In the genomic region with DNA sequence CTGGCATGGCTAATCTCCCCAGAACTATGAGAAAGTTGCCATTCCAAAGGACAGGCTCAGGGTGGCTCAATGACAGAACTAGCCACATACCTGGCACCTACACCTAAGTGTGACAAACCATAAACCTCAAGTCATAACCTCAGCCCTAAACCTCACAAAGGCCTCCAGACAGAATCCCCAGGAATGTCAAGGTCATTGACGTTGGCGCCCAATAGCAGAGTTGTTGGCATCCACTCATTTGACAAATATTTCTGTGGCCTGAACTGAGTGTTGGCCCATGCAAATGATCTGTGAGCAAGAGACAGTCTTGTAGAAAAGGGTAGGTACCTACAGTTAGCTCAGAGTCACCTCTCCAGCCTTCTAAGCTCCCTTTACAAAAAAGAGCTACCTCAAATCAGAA, we compare ENCODE assay signal across 29 mouse cellular contexts.
DNase-seq lines count a peak whose midpoint lies in the region; ATAC-seq and TF ChIP-seq lines count a peak whose summit lies in the region.
"Had no signal": no experiment of that assay in that cellular context is flagged by ENCODE, and none has a peak within 500 bp of the region (broad histone marks: within the 10 kb centered on the region; RNA-seq: fewer than 3 reads in every experiment).

No protein-coding gene starts in this region.

- no peaks in the 10 kb centered on the region for H3K4me1 ChIP-seq in kidney, embryonic 16.5 days (ENCODE audit: insufficient read depth, low read length)
- no peaks in the 10 kb centered on the region for H3K4me1 ChIP-seq in intestine, postnatal 0 days (replicated peaks; ENCODE audit: control insufficient read depth, insufficient read depth, low read length)
- H3K4me1 ChIP-seq: embryonic facial prominence, embryonic 13.5 days; embryonic facial prominence, embryonic 15.5 days; forebrain, embryonic 10.5 days; forebrain, embryonic 12.5 days had no signal

- no peaks in the 10 kb centered on the region for H3K27me3 ChIP-seq in kidney, embryonic 16.5 days (ENCODE audit: insufficient read depth, low read length)
- no peaks in the 10 kb centered on the region for H3K27me3 ChIP-seq in intestine, postnatal 0 days (replicated peaks; ENCODE audit: control insufficient read depth, insufficient read depth, low read length)
- H3K27me3 ChIP-seq: CH12.LX; embryonic facial prominence, embryonic 13.5 days; embryonic facial prominence, embryonic 15.5 days; forebrain, embryonic 12.5 days had no signal

- DNase-seq in kidney, adult 18-20 months: peak; percentile 16
- DNase-seq in kidney, adult 9 months: peak; percentile 30
- DNase-seq in kidney, postnatal 10 days: no peak
- peak; percentile 52 for DNase-seq in 3134 (ENCODE audit: extremely low read depth, insufficient read length, low spot score)
- peak; percentile 62 for DNase-seq in Muller cell, postnatal 12 days (ENCODE audit: inconsistent ontology term)
- DNase-seq in left cerebral cortex, adult 11 months (ENCODE audit: low spot score): no peak
- DNase-seq: adrenal gland, postnatal 10 days; adrenal gland, postnatal 25 days; B cell, adult 2 months; cerebellum, adult 11 months; cerebellum, adult 18-20 months; cerebellum, adult 8-10 months; cerebellum, adult 9-11 months; cerebellum, postnatal 14 days; cerebellum, postnatal 36 days; embryo, embryonic 11 days had no signal

- TF ChIP-seq CTCF in intestine, postnatal 0 days (IDR thresholded peaks at IDR 0.05; ENCODE audit: low read depth): no peak

- no peak overlapping the region for H3K4me2 ChIP-seq in kidney, embryonic 16.5 days (replicated peaks; ENCODE audit: low read depth, low read length)
- no peak overlapping the region for H3K4me2 ChIP-seq in intestine, postnatal 0 days (replicated peaks; ENCODE audit: low read depth)
- H3K4me2 ChIP-seq: embryonic facial prominence, embryonic 13.5 days; embryonic facial prominence, embryonic 15.5 days; forebrain, embryonic 12.5 days had no signal

- H3K9me3 ChIP-seq in kidney, embryonic 16.5 days (ENCODE audit: low read length): peaks cover 5% of the 10 kb centered on the region; the same call in 1 of the 2 replicates
- no peaks in the 10 kb centered on the region for H3K9me3 ChIP-seq in intestine, postnatal 0 days (ENCODE audit: control insufficient read depth)
- H3K9me3 ChIP-seq: embryonic facial prominence, embryonic 13.5 days; embryonic facial prominence, embryonic 15.5 days; forebrain, embryonic 10.5 days; forebrain, embryonic 12.5 days had no signal

- H3K4me3 ChIP-seq in kidney, embryonic 16.5 days (ENCODE audit: low read length): no peak overlapping the region
- no peak overlapping the region for H3K4me3 ChIP-seq in intestine, postnatal 0 days (ENCODE audit: low read depth, low read length)
- H3K4me3 ChIP-seq: embryonic facial prominence, embryonic 13.5 days; embryonic facial prominence, embryonic 15.5 days; erythroblast, embryonic 14.5 days; forebrain, embryonic 10.5 days; forebrain, embryonic 12.5 days had no signal

- WGBS in kidney, embryonic 16.5 days: 89% methylated on average over 2 of the region's 2 CpGs
- WGBS in intestine, postnatal 0 days: 84% methylated on average over 2 of the region's 2 CpGs

- H3K27ac ChIP-seq in kidney, embryonic 16.5 days (ENCODE audit: low read length): no peak overlapping the region
- no peak overlapping the region for H3K27ac ChIP-seq in intestine, postnatal 0 days (ENCODE audit: low read depth, low read length)
- H3K27ac ChIP-seq: embryonic facial prominence, embryonic 13.5 days; embryonic facial prominence, embryonic 15.5 days; forebrain, embryonic 10.5 days; forebrain, embryonic 12.5 days had no signal

- H3K9ac ChIP-seq in kidney, embryonic 16.5 days (replicated peaks; ENCODE audit: low read length): no peak overlapping the region
- no peak overlapping the region for H3K9ac ChIP-seq in intestine, postnatal 0 days (ENCODE audit: low read depth, low read length)
- H3K9ac ChIP-seq: embryonic facial prominence, embryonic 13.5 days; embryonic facial prominence, embryonic 15.5 days; forebrain, embryonic 12.5 days had no signal

- no peak for ATAC-seq in kidney, embryonic 16.5 days (ENCODE audit: low FRiP score, low TSS enrichment)
- no peak for ATAC-seq in intestine, postnatal 0 days
- ATAC-seq: activated CD4-positive, CD25-positive, alpha-beta regulatory T cell, adult 4 months; CD4-positive, CD25-positive, alpha-beta regulatory T cell, adult 4 months; forebrain, embryonic 14.5 days; forebrain, embryonic 16.5 days had no signal

- no peaks in the 10 kb centered on the region for H3K36me3 ChIP-seq in kidney, embryonic 16.5 days (ENCODE audit: insufficient read depth, low read length)
- H3K36me3 ChIP-seq in intestine, postnatal 0 days (ENCODE audit: control insufficient read depth, insufficient read depth): no peaks in the 10 kb centered on the region
- H3K36me3 ChIP-seq: embryonic facial prominence, embryonic 13.5 days; embryonic facial prominence, embryonic 15.5 days; forebrain, embryonic 10.5 days; forebrain, embryonic 12.5 days; G1E had no signal

Comparison
In these comparisons a context has a peak if more than half of its experiments do, and no peak if none do; other contexts are left out.
1. DNase-seq: peak in kidney, adult 18-20 months (single experiment), kidney, adult 9 months (single experiment), 3134 (single experiment) and Muller cell, postnatal 12 days (single experiment); none in kidney, postnatal 10 days (single experiment) and left cerebral cortex, adult 11 months (single experiment).